Mouse (Mus musculus) thymus, adult 2 months (tissue): ENCODE measurements around the gene Foxd1. TPM values are rescaled to one million over a fixed set of nuclear protein-coding genes. Genes with fewer than 3 reads are reported as not detected.

Source experiments
- DNase-seq: peaks from one replicate; pipeline ENCODE4 v3.0.0; 2021
- H3K27ac ChIP-seq: fragments of 200-500 bp; 2 replicates; pipeline ENCODE4 v1.5.1; 2012; ENCODE audit warnings: low read length, control low read depth; ENCODE audit not compliant: control insufficient read depth, insufficient read depth
- H3K27me3 ChIP-seq: fragments of 200-500 bp; 2 replicates; pipeline ENCODE4 v1.6.1; 2012; ENCODE audit warnings: mild to moderate bottlenecking, low read length, moderate library complexity, mixed read lengths; ENCODE audit not compliant: control insufficient read depth, insufficient read depth
- H3K36me3 ChIP-seq: fragments of 200-500 bp; 2 replicates; pipeline ENCODE4 v1.6.1; 2012; ENCODE audit warnings: mild to moderate bottlenecking, low read length, moderate library complexity; ENCODE audit not compliant: control insufficient read depth, insufficient read depth
- H3K4me1 ChIP-seq: fragments of 200-500 bp; replicated peaks from 2 replicates; pipeline ENCODE4 v1.6.1; 2012; ENCODE audit warnings: low read length; ENCODE audit not compliant: control insufficient read depth, insufficient read depth
- H3K4me3 ChIP-seq: fragments of 200-500 bp; 2 replicates; pipeline ENCODE4 v1.5.1; 2012; ENCODE audit warnings: mild to moderate bottlenecking, low read length, control low read depth, moderate library complexity; ENCODE audit not compliant: control insufficient read depth, insufficient read depth
- CTCF ChIP-seq: fragments of 200-500 bp; IDR thresholded peaks from 2 replicates; pipeline ENCODE4 v1.5.1; 2012; ENCODE audit warnings: mild to moderate bottlenecking, control low read depth, low read length, moderate library complexity, borderline replicate concordance; ENCODE audit not compliant: control insufficient read depth, poor library complexity, insufficient read depth; ENCODE audit errors: extremely low read depth
- POLR2A ChIP-seq: fragments of 200-500 bp; IDR thresholded peaks from 2 replicates; pipeline ENCODE4 v1.6.1; 2012; ENCODE audit warnings: mild to moderate bottlenecking, low read length, control low read depth, moderate library complexity; ENCODE audit not compliant: control insufficient read depth, poor library complexity, insufficient read depth; ENCODE audit errors: extremely low read depth
- WGBS: fragments of 180-500 bp; shearing (Covaris S2); methylation state at CpG from one replicate; pipeline ENCODE4 v1.1.7; 2018; 5-methylcytosine and 5-hydroxymethylcytosine counted together
- polyA plus RNA-seq: library from polyadenylated mRNA; depleted of rRNA; stranded (reverse); fragments of >200 nt; gene quantifications from 2 replicates; pipeline ENCODE4 v1.2.3, GENCODE M21; 2012

Foxd1 gene
- polyA plus RNA-seq, 1 experiment, result 0.03 TPM

- H3K27me3 ChIP-seq, result no peaks in the 10 kb centered on the region
- WGBS, result 92% methylated on average over 7 of the region's 7 CpGs
- no peak overlapping the region for H3K27ac ChIP-seq
- H3K4me3 ChIP-seq, result no peak overlapping the region
- no peaks in the 10 kb centered on the region; the same call in 1 of the 2 replicates for H3K4me1 ChIP-seq
- no peak for DNase-seq
- H3K36me3 ChIP-seq, result peaks cover 51% of the 10 kb centered on the region
- no peak for TF ChIP-seq CTCF
- no peak for TF ChIP-seq POLR2A
Observed at GRCm38 (mm10) chr13:98313631-98314030, 40.4 kb upstream of the Foxd1 start.

- TF ChIP-seq CTCF (no peak), POLR2A (no peak)
- WGBS, result 85% methylated on average over 4 of the region's 4 CpGs
- H3K27ac ChIP-seq, result no peak overlapping the region
- peaks cover 38% of the 10 kb centered on the region for H3K36me3 ChIP-seq
- no peaks in the 10 kb centered on the region for H3K27me3 ChIP-seq
- H3K4me1 ChIP-seq, result no peaks in the 10 kb centered on the region; the same call in 1 of the 2 replicates
- H3K4me3 ChIP-seq, result no peak overlapping the region
- no peak for DNase-seq
Observed at GRCm38 (mm10) chr13:98315124-98315523, 38.9 kb upstream of the Foxd1 start.

- under 1% methylated on average over 16 of the region's 17 CpGs for WGBS
- Histone ChIP-seq H3K36me3 (peaks cover 28% of the 10 kb centered on the region), H3K27me3 (no peaks in the 10 kb centered on the region), H3K27ac (no peak overlapping the region), H3K4me1 (no peaks in the 10 kb centered on the region; the same call in 1 of the 2 replicates), H3K4me3 (peak overlapping the region; percentile 76)
- no peak for DNase-seq
- TF ChIP-seq POLR2A (no peak), CTCF (no peak)
Observed at GRCm38 (mm10) chr13:98316140-98316479, 37.9 kb upstream of the Foxd1 start.

GRCm38 (mm10) chr13:98316480-98317245 is 37.4 kb upstream of the Foxd1 start, which contains the start of gene Btf3:
Btf3 (minus strand) TSS chr13:98317006.
- Histone ChIP-seq H3K27me3 (no peaks in the 10 kb centered on the region), H3K4me1 (no peaks in the 10 kb centered on the region; the same call in 1 of the 2 replicates), H3K36me3 (peaks cover 22% of the 10 kb centered on the region), H3K27ac (peak within 1 kb of the TSS; percentile 14; the same call in 1 of the 2 replicates), H3K4me3 (peak within 1 kb of the TSS; percentile 76)
- under 1% methylated on average over 86 of the region's 90 CpGs for WGBS
- TF ChIP-seq POLR2A, result peak; percentile 71
- no peak for TF ChIP-seq CTCF
- peak; percentile 88 for DNase-seq

GRCm38 (mm10) chr13:98317246-98317677 is 36.8 kb upstream of the Foxd1 start:
- Histone ChIP-seq H3K27me3 (no peaks in the 10 kb centered on the region), H3K36me3 (peaks cover 16% of the 10 kb centered on the region), H3K4me3 (peak overlapping the region; percentile 76), H3K4me1 (no peaks in the 10 kb centered on the region; the same call in 1 of the 2 replicates), H3K27ac (no peak overlapping the region)
- DNase-seq, result peak; percentile 9
- 1% methylated on average over 16 of the region's 16 CpGs for WGBS
- TF ChIP-seq CTCF (no peak), POLR2A (no peak)

DNA sequence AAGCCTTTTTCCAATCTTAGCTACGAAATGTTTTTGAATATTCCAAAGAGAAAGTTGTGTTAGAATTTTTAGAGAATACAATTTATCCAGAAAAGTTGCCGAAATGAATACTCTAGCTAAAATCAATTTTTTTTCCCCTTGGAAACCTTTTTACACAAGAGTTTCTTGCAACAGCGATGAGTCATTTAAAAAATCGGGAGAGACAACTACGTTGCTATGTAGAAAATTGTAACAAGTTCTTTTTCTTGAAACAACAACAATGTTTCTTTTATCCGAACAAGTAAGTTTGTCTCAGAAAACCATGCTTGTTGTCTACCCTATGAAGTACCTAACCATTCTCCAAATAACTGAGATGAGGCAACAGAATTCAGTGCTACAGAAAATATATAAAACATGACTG is 36.1 kb upstream of the Foxd1 start:
- no peak overlapping the region for H3K27ac ChIP-seq
- H3K4me3 ChIP-seq, result no peak overlapping the region
- 94% methylated on average over 6 of the region's 6 CpGs for WGBS
- H3K36me3 ChIP-seq, result peaks cover 11% of the 10 kb centered on the region
- H3K27me3 ChIP-seq, result no peaks in the 10 kb centered on the region
- DNase-seq, result no peak
- H3K4me1 ChIP-seq, result no peaks in the 10 kb centered on the region; the same call in 1 of the 2 replicates
- TF ChIP-seq CTCF (no peak), POLR2A (no peak)

- Histone ChIP-seq H3K27ac (no peak overlapping the region), H3K4me1 (no peaks in the 10 kb centered on the region), H3K27me3 (no peaks in the 10 kb centered on the region), H3K4me3 (no peak overlapping the region), H3K36me3 (no peaks in the 10 kb centered on the region)
- 90% methylated on average over 11 of the region's 11 CpGs for WGBS
- DNase-seq, result no peak
- no peak for TF ChIP-seq CTCF
- TF ChIP-seq POLR2A, result no peak
Observed at GRCm38 (mm10) chr13:98325034-98325433, 29.0 kb upstream of the Foxd1 start.
